In genomic region chr5:36811413-36811812, GRCm38 (mm10) we compare ENCODE assay signal across 9 mouse cellular contexts. TPM values are rescaled to one million over a fixed set of nuclear protein-coding genes. Genes with fewer than 3 reads are reported as not detected.
A peak's percentile ranks its signal among the peaks of the same experiment; 100 is the strongest.
DNase-seq lines count a peak whose midpoint lies in the region; ATAC-seq and TF ChIP-seq lines count a peak whose summit lies in the region.
"Had no signal": no experiment of that assay in that cellular context is flagged by ENCODE, and none has a peak within 500 bp of the region (broad histone marks: within the 10 kb centered on the region; RNA-seq: fewer than 3 reads in every experiment).

No protein-coding gene starts in this region.

- peaks cover 15% of the 10 kb centered on the region for H3K4me1 ChIP-seq in G1E (ENCODE audit: insufficient read depth, low read depth, low read length)
- H3K4me1 ChIP-seq in liver, embryonic 13.5 days (replicated peaks) = no peaks in the 10 kb centered on the region
- H3K4me1 ChIP-seq in neural tube, embryonic 12.5 days = no peaks in the 10 kb centered on the region

- TF ChIP-seq CTCF in G1E (IDR thresholded peaks at IDR 0.05; ENCODE audit: low read depth, low read length) = peak; percentile 92

- no peak overlapping the region for H3K27ac ChIP-seq in liver, embryonic 13.5 days
- no peak overlapping the region for H3K27ac ChIP-seq in neural tube, embryonic 12.5 days
- H3K27ac ChIP-seq: heart, embryonic 15.5 days had no signal

- H3K9me3 ChIP-seq in G1E (replicated peaks) = no peaks in the 10 kb centered on the region
- H3K9me3 ChIP-seq in liver, embryonic 13.5 days (replicated peaks) = no peaks in the 10 kb centered on the region
- no peaks in the 10 kb centered on the region for H3K9me3 ChIP-seq in neural tube, embryonic 12.5 days
- H3K9me3 ChIP-seq: heart, embryonic 15.5 days had no signal

- WGBS in liver, embryonic 13.5 days (ENCODE audit: insufficient replicate concordance) = 36% methylated on average over 3 of the region's 3 CpGs
- 32% methylated on average over 3 of the region's 3 CpGs for WGBS in neural tube, embryonic 12.5 days

- peak; percentile 25; the same call in 1 of the 2 replicates for ATAC-seq in G1E (ENCODE audit: extremely low read depth, insufficient number of reproducible peaks, low FRiP score, poor library complexity, severe bottlenecking)
- ATAC-seq in inflammation-experienced regulatory T-cells, adult 6 months = peak; percentile 60
- peak; percentile 30; the same call in 1 of the 2 replicates for ATAC-seq in liver, embryonic 13.5 days (ENCODE audit: low read depth)
- ATAC-seq in neural tube, embryonic 12.5 days (ENCODE audit: low FRiP score, low read depth) = peak; percentile 65

- peaks cover 92% of the 10 kb centered on the region for H3K36me3 ChIP-seq in G1E (replicated peaks)
- H3K36me3 ChIP-seq in liver, embryonic 13.5 days = peaks cover 34% of the 10 kb centered on the region
- peaks cover 21% of the 10 kb centered on the region; the same call in 1 of the 2 replicates for H3K36me3 ChIP-seq in neural tube, embryonic 12.5 days

- DNase-seq in B cell, adult 2 months = peak; percentile 71 to 76
- peak; percentile 54 for DNase-seq in G1E (ENCODE audit: low spot score)
- peak; percentile 78 for DNase-seq in cerebellum, adult 8-10 months
- peak; percentile 75 for DNase-seq in forelimb bud, embryonic 11.5 days (ENCODE audit: low read depth, low spot score)
- peak; percentile 44 for DNase-seq in liver, embryonic 13.5 days
- DNase-seq in thymus, postnatal 25 days = peak; percentile 55

- no peaks in the 10 kb centered on the region for H3K27me3 ChIP-seq in G1E (ENCODE audit: insufficient read depth, low read length)
- no peaks in the 10 kb centered on the region for H3K27me3 ChIP-seq in liver, embryonic 13.5 days
- H3K27me3 ChIP-seq in neural tube, embryonic 12.5 days (replicated peaks) = no peaks in the 10 kb centered on the region
- H3K27me3 ChIP-seq: heart, embryonic 15.5 days had no signal

- no peak overlapping the region for H3K9ac ChIP-seq in liver, embryonic 13.5 days
- no peak overlapping the region for H3K9ac ChIP-seq in neural tube, embryonic 12.5 days
- H3K9ac ChIP-seq: heart, embryonic 15.5 days had no signal

- no peak overlapping the region for H3K4me3 ChIP-seq in G1E (ENCODE audit: low read depth, low read length)
- no peak overlapping the region for H3K4me3 ChIP-seq in liver, embryonic 13.5 days (replicated peaks)
- no peak overlapping the region for H3K4me3 ChIP-seq in neural tube, embryonic 12.5 days
- H3K4me3 ChIP-seq: heart, embryonic 15.5 days had no signal

- no peak overlapping the region for H3K4me2 ChIP-seq in liver, embryonic 13.5 days
- no peak overlapping the region for H3K4me2 ChIP-seq in neural tube, embryonic 12.5 days (replicated peaks)
- H3K4me2 ChIP-seq: heart, embryonic 15.5 days had no signal

RNA-seq across cellular contexts. Expression of gene Mrfap1, which starts 14.8 kb away (rescaled TPM):
- 101 and 106 TPM in 2 replicates for total RNA-seq in G1E (2014; fragmentation: Nextera tagmentation)
- total RNA-seq in G1E (2017) = 278 and 310 TPM in 2 replicates
- polyA plus RNA-seq in G1E (2012) = 98.5 and 126 TPM in 2 replicates
- 10 to 100 TPM; 78.5 to 96.4 (median 94.8) TPM for polyA plus RNA-seq in inflammation-experienced regulatory T-cells, adult 6 months (2017; shearing (Covaris generic))
- polyA plus RNA-seq in liver, embryonic 13.5 days (2015; fragmentation: Nextera tagmentation; extraction: Ambion mirVana) = 184 and 217 TPM in 2 replicates
- polyA plus RNA-seq in neural tube, embryonic 12.5 days (2016; fragmentation: Nextera tagmentation; extraction: Ambion mirVana) = 472 and 501 TPM in 2 replicates

RNA-seq across cellular contexts. Expression of gene Man2b2, which starts 19.0 kb away (rescaled TPM):
- total RNA-seq in G1E (2014; fragmentation: Nextera tagmentation) = 43.8 and 45.0 TPM in 2 replicates
- total RNA-seq in G1E (2017) = 17.3 and 18.6 TPM in 2 replicates
- 39.3 and 43.3 TPM in 2 replicates for polyA plus RNA-seq in G1E (2012)
- 10 to 100 TPM; 20.7 to 27.4 (median 23.2) TPM for polyA plus RNA-seq in inflammation-experienced regulatory T-cells, adult 6 months (2017; shearing (Covaris generic))
- 8.2 and 10.5 TPM in 2 replicates for polyA plus RNA-seq in liver, embryonic 13.5 days (2015; fragmentation: Nextera tagmentation; extraction: Ambion mirVana)
- polyA plus RNA-seq in neural tube, embryonic 12.5 days (2016; fragmentation: Nextera tagmentation; extraction: Ambion mirVana) = 11.5 and 14.2 TPM in 2 replicates

RNA-seq across cellular contexts. Expression of gene Ppp2r2c, which starts 56.9 kb away (rescaled TPM):
- total RNA-seq in G1E (2014; fragmentation: Nextera tagmentation) (not detected in 2 replicates), G1E (2017) (0.05 and 0.12 TPM in 2 replicates)
- polyA plus RNA-seq in G1E (2012) = not detected in 2 replicates
- polyA plus RNA-seq in inflammation-experienced regulatory T-cells, adult 6 months (2017; shearing (Covaris generic)) = under 1 TPM in 1 of 3 experiments, not detected in 2; 0.40 TPM
- 0.03 and 0.05 TPM in 2 replicates for polyA plus RNA-seq in liver, embryonic 13.5 days (2015; fragmentation: Nextera tagmentation; extraction: Ambion mirVana)
- polyA plus RNA-seq in neural tube, embryonic 12.5 days (2016; fragmentation: Nextera tagmentation; extraction: Ambion mirVana) = 27.1 and 27.8 TPM in 2 replicates

Comparison
In these comparisons a context has a peak if more than half of its experiments do, and no peak if none do; other contexts are left out.
1. RNA of gene Ppp2r2c, which starts 56.9 kb away (polyA plus RNA-seq): 27.1 to 27.8 TPM in neural tube, embryonic 12.5 days; 0.03 to 0.05 TPM in liver, embryonic 13.5 days, not detected in G1E and 0.40 TPM in inflammation-experienced regulatory T-cells, adult 6 months; every median in the first group is over 10 times any median in the second.
2. Peak in every context shown above with its lines, with median percentiles within 50 percentile points of each other: DNase-seq and ATAC-seq.